Mouse (Mus musculus): ENCODE measurements around the gene Tmed2.
"Not testable (repeated sequence)": the region's sequence is repeated elsewhere in the genome, so short reads cannot be mapped to it uniquely, and the experiment has no call there.

DNA sequence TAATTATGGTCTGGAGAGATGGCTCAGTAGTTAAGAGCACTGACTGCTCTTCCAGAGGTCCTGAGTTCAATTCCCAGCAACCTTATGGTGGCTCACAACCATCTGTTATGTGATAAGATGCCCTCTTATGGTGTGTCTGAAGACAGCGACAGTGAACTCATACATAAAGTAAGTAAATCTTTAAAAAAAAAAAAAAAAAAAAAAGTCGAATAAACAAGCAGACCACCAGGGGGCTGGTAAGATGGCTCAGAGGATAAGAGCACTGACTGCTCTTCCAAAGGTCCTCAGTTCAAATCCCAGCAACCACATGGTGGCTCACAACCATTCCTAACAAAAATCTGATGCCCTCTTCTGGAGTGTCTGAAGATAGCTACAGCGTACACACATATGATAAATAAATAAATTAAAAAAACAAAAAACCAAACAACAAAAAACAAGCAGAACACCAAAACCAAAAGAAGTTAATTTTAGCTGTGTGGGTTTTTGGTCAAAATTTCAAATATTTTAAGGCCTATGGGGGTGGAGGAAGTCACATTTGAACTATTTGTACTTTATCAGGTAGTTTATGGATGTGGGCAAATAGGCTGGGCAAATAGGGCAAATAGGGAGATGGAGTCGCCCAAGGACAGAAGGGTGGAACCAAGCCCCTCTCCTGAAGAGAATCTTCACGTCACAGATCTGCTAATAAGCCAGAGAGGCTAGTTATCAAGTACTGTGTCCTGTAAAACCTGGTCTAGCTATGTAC is 11.0 kb downstream of the Tmed2 start:
- TF ChIP-seq POLR2A (IDR thresholded peaks at IDR 0.05; ENCODE audit: insufficient read length, low read depth); E2F4 (IDR thresholded peaks at IDR 0.05; ENCODE audit: insufficient read depth); USF1 (IDR thresholded peaks at IDR 0.05; ENCODE audit: low read depth); MAX (IDR thresholded peaks at IDR 0.05; ENCODE audit: low read depth); CEBPB (IDR thresholded peaks at IDR 0.05; ENCODE audit: insufficient read depth, poor library complexity, severe bottlenecking); REST (IDR thresholded peaks at IDR 0.05; ENCODE audit: insufficient read depth, insufficient read length); TCF3 (IDR thresholded peaks at IDR 0.05; ENCODE audit: insufficient read length, low read depth); TCF12 (IDR thresholded peaks at IDR 0.05; ENCODE audit: insufficient read depth, poor library complexity, severe bottlenecking); POLR2AphosphoS2 (IDR thresholded peaks at IDR 0.05; ENCODE audit: insufficient read length, low read depth); SRF (IDR thresholded peaks at IDR 0.05; ENCODE audit: control insufficient read depth, insufficient read length, low read depth); MYOD1 (IDR thresholded peaks at IDR 0.05; ENCODE audit: control insufficient read depth in 1 of 3, insufficient read length in 2 of 3, low read depth in 2 of 3): not testable (repeated sequence)

Measured in myocyte (in vitro differentiated cells).